Mouse (Mus musculus) MEL (cell line): ENCODE measurements around the gene Ifitm10. TPM values are rescaled to one million over a fixed set of nuclear protein-coding genes. Genes with fewer than 3 reads are reported as not detected.

Experiments used
- DNase-seq: peaks from one replicate; pipeline ENCODE4 v3.0.0; 2011; ENCODE audit warnings: low read depth, low spot score
- H3K27ac ChIP-seq: 2 replicates; pipeline ENCODE4 v1.5.1; 2012; ENCODE audit warnings: low read depth, mild to moderate bottlenecking, control low read depth, low read length, moderate library complexity; ENCODE audit not compliant: control insufficient read depth
- H3K27me3 ChIP-seq, 2 experiments: fragments of 150-350 bp in 1 of 2; sonication (generic) in 1 of 2; 2 replicates each; pipeline ENCODE4 v1.6.1; 2012; ENCODE audit warnings: low read length in 2 of 2, mild to moderate bottlenecking in 2 of 2, improper control_type of control experiment in 1 of 2, moderate library complexity in 1 of 2; ENCODE audit not compliant: insufficient read depth in 2 of 2, control insufficient read depth in 1 of 2
- H3K36me3 ChIP-seq, 2 experiments: 2 replicates each; pipeline ENCODE4 v1.6.1; 2012 to 2014; ENCODE audit warnings: low read length in 2 of 2, improper control_type of control experiment in 1 of 2, inconsistent platforms in 1 of 2, mild to moderate bottlenecking in 1 of 2; ENCODE audit not compliant: insufficient read depth in 2 of 2, control insufficient read depth in 1 of 2
- H3K4me1 ChIP-seq, 2 experiments: fragments of 150-350 bp in 1 of 2; sonication (generic) in 1 of 2; 2 replicates each; pipeline ENCODE4 v1.6.1; 2012; ENCODE audit warnings: low read length in 2 of 2, improper control_type of control experiment in 1 of 2, mild to moderate bottlenecking in 1 of 2; ENCODE audit not compliant: insufficient read depth in 2 of 2, control insufficient read depth in 1 of 2
- H3K4me3 ChIP-seq, 2 experiments: fragments of 150-350 bp in 1 of 2; sonication (generic) in 1 of 2; 2 replicates each; pipeline ENCODE4 v1.5.1; 2012; ENCODE audit warnings: low read depth in 2 of 2, low read length in 2 of 2, mild to moderate bottlenecking in 2 of 2, moderate library complexity in 2 of 2, control low read depth in 1 of 2, improper control_type of control experiment in 1 of 2; ENCODE audit not compliant: control insufficient read depth in 1 of 2, insufficient read depth in 1 of 2
- H3K79me2 ChIP-seq: 2 replicates; pipeline ENCODE4 v1.6.1; 2012; ENCODE audit warnings: mild to moderate bottlenecking, low read length, moderate library complexity; ENCODE audit not compliant: control insufficient read depth, poor library complexity, insufficient read depth
- H3K9ac ChIP-seq: 2 replicates; pipeline ENCODE4 v1.6.1; 2012; ENCODE audit warnings: low read depth, mild to moderate bottlenecking, control low read depth, low read length, moderate library complexity; ENCODE audit not compliant: control insufficient read depth, poor library complexity, severe bottlenecking
- H3K9me3 ChIP-seq: fragments of 150-350 bp; sonication (generic); replicated peaks from 2 replicates; pipeline ENCODE4 v1.6.1; 2012; ENCODE audit warnings: mild to moderate bottlenecking, low read length, improper control_type of control experiment, moderate library complexity; ENCODE audit not compliant: insufficient read depth
- CTCF ChIP-seq, 3 experiments: IDR thresholded peaks in 2 of 3; conservative IDR thresholded peaks in 1 of 3; 2 replicates each; pipeline ENCODE4 v1.5.1; 2011 to 2012; ENCODE audit warnings: low read length in 3 of 3, low read depth in 2 of 3, mild to moderate bottlenecking in 2 of 3, improper control_type of control experiment in 1 of 3, inconsistent platforms in 1 of 3, mixed read lengths in 1 of 3, moderate library complexity in 1 of 3; ENCODE audit not compliant: control insufficient read depth in 1 of 3, insufficient read depth in 1 of 3, poor library complexity in 1 of 3, severe bottlenecking in 1 of 3
- E2F4 ChIP-seq: IDR thresholded peaks from 2 replicates; pipeline ENCODE4 v1.6.1; 2011; ENCODE audit warnings: low read depth, low read length, improper control_type of control experiment, borderline replicate concordance
- ELF1 ChIP-seq: IDR thresholded peaks from 2 replicates; pipeline ENCODE4 v1.6.1; 2014; ENCODE audit warnings: low read depth, mild to moderate bottlenecking, inconsistent platforms, low read length, improper control_type of control experiment, moderate library complexity
- EP300 ChIP-seq, 2 experiments: IDR thresholded peaks; 2 replicates each; pipeline ENCODE4 v1.6.1; 2011; ENCODE audit warnings: improper control_type of control experiment in 2 of 2, low read length in 2 of 2, low read depth in 1 of 2, mild to moderate bottlenecking in 1 of 2
- ETS1 ChIP-seq: IDR thresholded peaks from 2 replicates; pipeline ENCODE4 v1.6.1; 2012; ENCODE audit warnings: low read depth, mild to moderate bottlenecking, inconsistent platforms, low read length, improper control_type of control experiment, moderate library complexity
- GATA1 ChIP-seq: IDR thresholded peaks from 2 replicates; pipeline ENCODE4 v1.6.1; 2011; ENCODE audit warnings: low read depth, low read length, improper control_type of control experiment
- HCFC1 ChIP-seq: IDR thresholded peaks from 2 replicates; pipeline ENCODE4 v1.6.1; 2012; ENCODE audit warnings: low read depth, mild to moderate bottlenecking, inconsistent platforms, low read length, improper control_type of control experiment, moderate library complexity
- KAT2A ChIP-seq: conservative IDR thresholded peaks from 2 replicates; pipeline ENCODE4 v1.6.1; 2012; ENCODE audit warnings: low read depth, low read length, improper control_type of control experiment, inconsistent platforms
- MAFK ChIP-seq: IDR thresholded peaks from 2 replicates; pipeline ENCODE4 v1.6.1; 2011; ENCODE audit warnings: low read depth, mild to moderate bottlenecking, low read length, improper control_type of control experiment, borderline replicate concordance
- MAX ChIP-seq: IDR thresholded peaks from 2 replicates; pipeline ENCODE4 v1.6.1; 2011; ENCODE audit warnings: low read length, improper control_type of control experiment
- MAZ ChIP-seq: IDR thresholded peaks from 2 replicates; pipeline ENCODE4 v1.6.1; 2012; ENCODE audit warnings: low read depth, mild to moderate bottlenecking, inconsistent platforms, low read length, improper control_type of control experiment
- MEF2A ChIP-seq: IDR thresholded peaks from 2 replicates; pipeline ENCODE4 v1.6.1; 2014; ENCODE audit warnings: low read depth, mild to moderate bottlenecking, inconsistent platforms, low read length, improper control_type of control experiment; ENCODE audit not compliant: poor library complexity, insufficient replicate concordance, severe bottlenecking; ENCODE audit errors: extremely low read depth
- MXI1 ChIP-seq: IDR thresholded peaks from 2 replicates; pipeline ENCODE4 v1.6.1; 2011; ENCODE audit warnings: mild to moderate bottlenecking, low read depth, low read length, improper control_type of control experiment
- MYC ChIP-seq: IDR thresholded peaks from 2 replicates; pipeline ENCODE4 v1.6.1; 2011; ENCODE audit warnings: low read depth, mild to moderate bottlenecking, low read length, improper control_type of control experiment, moderate library complexity
- NELFE ChIP-seq: IDR thresholded peaks from 2 replicates; pipeline ENCODE4 v1.6.1; 2011; ENCODE audit warnings: low read depth, low read length, improper control_type of control experiment
- NRF1 ChIP-seq: IDR thresholded peaks from 2 replicates; pipeline ENCODE4 v1.6.1; 2014; ENCODE audit warnings: low read depth, mild to moderate bottlenecking, inconsistent platforms, low read length, improper control_type of control experiment, moderate library complexity; ENCODE audit not compliant: poor library complexity, insufficient read depth, severe bottlenecking
- POLR2A ChIP-seq, 2 experiments: IDR thresholded peaks; 2 replicates each; pipeline ENCODE4 v1.6.1; 2011 to 2012; ENCODE audit warnings: low read length in 2 of 2, mild to moderate bottlenecking in 2 of 2, control low read depth in 1 of 2, improper control_type of control experiment in 1 of 2, low read depth in 1 of 2, moderate library complexity in 1 of 2; ENCODE audit not compliant: control insufficient read depth in 1 of 2, insufficient read depth in 1 of 2, poor library complexity in 1 of 2
- POLR2AphosphoS2 ChIP-seq: IDR thresholded peaks from 2 replicates; pipeline ENCODE4 v1.6.1; 2011; ENCODE audit warnings: low read length, improper control_type of control experiment
- POLR2AphosphoS5 ChIP-seq: IDR thresholded peaks from 2 replicates; pipeline ENCODE4 v1.6.1; 2012; ENCODE audit warnings: low read depth, borderline replicate concordance, mild to moderate bottlenecking, inconsistent platforms, low read length, moderate library complexity, mixed read lengths
- RAD21 ChIP-seq: IDR thresholded peaks from 2 replicates; pipeline ENCODE4 v1.6.1; 2011; ENCODE audit warnings: mild to moderate bottlenecking, low read depth, low read length, improper control_type of control experiment
- RCOR1 ChIP-seq: IDR thresholded peaks from 2 replicates; pipeline ENCODE4 v1.6.1; 2012; ENCODE audit warnings: low read depth, mild to moderate bottlenecking, inconsistent platforms, low read length, improper control_type of control experiment
- SIN3A ChIP-seq: IDR thresholded peaks from 2 replicates; pipeline ENCODE4 v1.6.1; 2012; ENCODE audit warnings: low read length, improper control_type of control experiment, inconsistent platforms
- SMC3 ChIP-seq: IDR thresholded peaks from 2 replicates; pipeline ENCODE4 v1.6.1; 2011; ENCODE audit warnings: low read depth, low read length, improper control_type of control experiment
- TAL1 ChIP-seq: IDR thresholded peaks from 2 replicates; pipeline ENCODE4 v1.6.1; 2012; ENCODE audit warnings: mild to moderate bottlenecking, inconsistent platforms, low read length, moderate library complexity, mixed read lengths
- TCF12 ChIP-seq: IDR thresholded peaks from 2 replicates; pipeline ENCODE4 v1.6.1; 2014; ENCODE audit warnings: low read depth, mild to moderate bottlenecking, inconsistent platforms, low read length, improper control_type of control experiment, moderate library complexity
- USF2 ChIP-seq, 2 experiments: IDR thresholded peaks; 2 replicates each; pipeline ENCODE4 v1.6.1; 2011 to 2012; ENCODE audit warnings: improper control_type of control experiment in 2 of 2, low read length in 2 of 2, borderline replicate concordance in 1 of 2, inconsistent platforms in 1 of 2, low read depth in 1 of 2, mild to moderate bottlenecking in 1 of 2; ENCODE audit not compliant: insufficient read depth in 1 of 2
- ZMIZ1 ChIP-seq: IDR thresholded peaks from 2 replicates; pipeline ENCODE4 v1.6.1; 2012; ENCODE audit warnings: low read depth, mild to moderate bottlenecking, inconsistent platforms, low read length, improper control_type of control experiment, moderate library complexity
- ZNF384 ChIP-seq: IDR thresholded peaks from 2 replicates; pipeline ENCODE4 v1.6.1; 2012; ENCODE audit warnings: low read depth, mild to moderate bottlenecking, inconsistent platforms, low read length, improper control_type of control experiment
- polyA plus RNA-seq, 2 experiments: library from polyadenylated mRNA; stranded (reverse) in 1 of 2; unstranded in 1 of 2; fragments of >175 nt in 1 of 2; fragments of >200 nt in 1 of 2; gene quantifications; 2 replicates each; pipeline versions ENCODE4 v1.2.1 to v1.2.4; 2012; ENCODE audit warnings: low replicate concordance in 2 of 2, low read depth in 1 of 2; ENCODE audit not compliant: insufficient read length in 2 of 2, insufficient read depth in 1 of 2, missing spikeins in 1 of 2
- total RNA-seq: library from RNA; depleted of rRNA; stranded (reverse); fragments of 300-350 nt; gene quantifications from 2 replicates; pipeline ENCODE4 v1.2.3, GENCODE M21; 2012

Gene Ifitm10
- total and polyA plus RNA-seq, 3 experiments, result 0.21 TPM; not detected in 2

- no peaks in the 10 kb centered on the region for H3K9me3 ChIP-seq
- H3K4me3 ChIP-seq, result peak overlapping the region; percentile 35 to 64; a peak in 3 of 4 replicates
- H3K27me3 ChIP-seq, result no peaks in the 10 kb centered on the region
- peaks cover 2 to 4% of the 10 kb centered on the region in 2 experiments for H3K36me3 ChIP-seq
- DNase-seq, result no peak
- TF ChIP-seq ZMIZ1 (peak; percentile 89), POLR2AphosphoS2 (peak; percentile 54; the same call in 1 of the 2 replicates), POLR2A (IDR thresholded peaks at IDR 0.05; ENCODE audit: control insufficient read depth in 1 of 2, insufficient read depth in 1 of 2, low read depth in 1 of 2, low read length in 2 of 2, poor library complexity in 1 of 2) (peak in 1 of 2 experiments; percentile 47; a peak in 1 of 4 replicates), EP300 (IDR thresholded peaks at IDR 0.05; ENCODE audit: low read depth in 1 of 2, low read length in 2 of 2) (no peak), NRF1 (no peak), NELFE (0 out of 2 replicates have a peak, but pooled peaks have one; percentile 55), USF2 (IDR thresholded peaks at IDR 0.05; ENCODE audit: borderline replicate concordance in 1 of 2, insufficient read depth in 1 of 2, low read depth in 1 of 2, low read length in 2 of 2) (no peak), TCF12 (peak; percentile 4; the same call in 1 of the 2 replicates)
- H3K79me2 ChIP-seq, result peaks cover 21% of the 10 kb centered on the region
- 0 out of 2 replicates have a peak overlapping the region, but pooled peaks have one; percentile 1 for H3K9ac ChIP-seq
- peak overlapping the region; percentile 0 for H3K27ac ChIP-seq
- peaks cover 4 to 30% of the 10 kb centered on the region in 2 experiments; a peak in 3 of 4 replicates for H3K4me1 ChIP-seq
Observed at GRCm38 (mm10) chr7:142388198-142388597, 14.6 kb upstream of the Ifitm10 start.

GRCm38 (mm10) chr7:142387419-142388148 is 14.0 kb upstream of the Ifitm10 start, which contains the start of gene Ctsd:
Gene Ctsd (minus strand): TSS chr7:142388038.
- Histone ChIP-seq H3K9me3 (no peaks in the 10 kb centered on the region), H3K4me1 (peaks cover 2 to 23% of the 10 kb centered on the region in 2 experiments; a peak in 3 of 4 replicates), H3K27ac (peak within 1 kb of the TSS; percentile 34), H3K27me3 (no peaks in the 10 kb centered on the region), H3K36me3 (peaks cover 0 to 5% of the 10 kb centered on the region in 2 experiments), H3K4me3 (peak within 1 kb of the TSS; percentile 64 to 88), H3K79me2 (peaks cover 21% of the 10 kb centered on the region), H3K9ac (peak within 1 kb of the TSS; percentile 79)
- peak; percentile 97 for DNase-seq
- TF ChIP-seq MAZ (no peak; the same call in 1 of the 2 replicates), MAFK (no peak), RAD21 (no peak), KAT2A (no peak), ELF1 (peak; percentile 85), NRF1 (peak; percentile 79), CTCF (IDR thresholded peaks at IDR 0.05 in 2 of 3, conservative IDR thresholded peaks at IDR 0.05 in 1 of 3; ENCODE audit: control insufficient read depth in 1 of 3, insufficient read depth in 1 of 3, low read depth in 2 of 3, low read length in 3 of 3, poor library complexity in 1 of 3, severe bottlenecking in 1 of 3) (no peak), POLR2AphosphoS5 (no peak), ETS1 (peak; percentile 60), RCOR1 (no peak), TCF12 (peak; percentile 26; the same call in 1 of the 2 replicates), ZNF384 (no peak), E2F4 (no peak), SIN3A (peak; percentile 95), GATA1 (no peak), HCFC1 (peak; percentile 69), MXI1 (peak; percentile 39; the same call in 1 of the 2 replicates), MYC (no peak), TAL1 (no peak), MEF2A (no peak), ZMIZ1 (0 out of 2 replicates have a peak, but pooled peaks have one; percentile 53), SMC3 (no peak), EP300 (IDR thresholded peaks at IDR 0.05; ENCODE audit: low read depth in 1 of 2, low read length in 2 of 2) (no peak; a peak in 1 of 4 replicates), MAX (peak; percentile 94)
